Mouse (Mus musculus) adrenal gland (tissue): ENCODE data around the gene Gsdme.

Source experiments
- intact Hi-C: fragments of 180-260 bp; cut with DNase I; formaldehyde crosslinking; loops from one replicate; pipeline ENCODE4 v1.15.1; 2025

Gene Gsdme

GRCm38 (mm10) chr6:50191605-50192004, 72.1 kb downstream of the Gsdme start:
- intact Hi-C loops: no loop called here

GRCm38 (mm10) chr6:50189376-50189775, 74.3 kb downstream of the Gsdme start:
- intact Hi-C loops: loop anchor here (10.0 kb wide), 2 partner anchors 105 to 675 kb away; no protein-coding TSS in a partner anchor

- intact Hi-C loops: loop anchor here (10.0 kb wide), 2 partner anchors 107 to 673 kb away; no protein-coding TSS in a partner anchor
These were observed 75.7 kb downstream of the Gsdme start for GRCm38 (mm10) chr6:50187955-50188354.

- intact Hi-C loops: loop anchor here (5.0 to 10.0 kb wide), 4 partner anchors 68 to 665 kb away; partner anchors contain the start of gene Mpp6
These were observed 83.5 kb downstream of the Gsdme start for GRCm38 (mm10) chr6:50180189-50180588.

- intact Hi-C loops: no loop called here
These were observed 87.9 kb downstream of the Gsdme start for GRCm38 (mm10) chr6:50175736-50176135.

- intact Hi-C loops: no loop called here
These were observed 93.9 kb downstream of the Gsdme start for GRCm38 (mm10) chr6:50169771-50170170.

GRCm38 (mm10) chr6:50168821-50169220, 94.8 kb downstream of the Gsdme start:
- intact Hi-C loops: no loop called here

GRCm38 (mm10) chr6:50163013-50163412, 100.6 kb downstream of the Gsdme start:
- intact Hi-C loops: no loop called here

GRCm38 (mm10) chr6:50159842-50160241, 103.8 kb downstream of the Gsdme start:
- intact Hi-C loops: no loop called here

GRCm38 (mm10) chr6:50149378-50149777, 114.3 kb downstream of the Gsdme start:
- intact Hi-C loops: no loop called here

GRCm38 (mm10) chr6:50146158-50146557, 117.5 kb downstream of the Gsdme start:
- intact Hi-C loops: no loop called here

- intact Hi-C loops: no loop called here
These were observed 124.1 kb downstream of the Gsdme start for GRCm38 (mm10) chr6:50139526-50139925.
